Mouse (Mus musculus): ENCODE results near the gene Ralgps2.

DNA sequence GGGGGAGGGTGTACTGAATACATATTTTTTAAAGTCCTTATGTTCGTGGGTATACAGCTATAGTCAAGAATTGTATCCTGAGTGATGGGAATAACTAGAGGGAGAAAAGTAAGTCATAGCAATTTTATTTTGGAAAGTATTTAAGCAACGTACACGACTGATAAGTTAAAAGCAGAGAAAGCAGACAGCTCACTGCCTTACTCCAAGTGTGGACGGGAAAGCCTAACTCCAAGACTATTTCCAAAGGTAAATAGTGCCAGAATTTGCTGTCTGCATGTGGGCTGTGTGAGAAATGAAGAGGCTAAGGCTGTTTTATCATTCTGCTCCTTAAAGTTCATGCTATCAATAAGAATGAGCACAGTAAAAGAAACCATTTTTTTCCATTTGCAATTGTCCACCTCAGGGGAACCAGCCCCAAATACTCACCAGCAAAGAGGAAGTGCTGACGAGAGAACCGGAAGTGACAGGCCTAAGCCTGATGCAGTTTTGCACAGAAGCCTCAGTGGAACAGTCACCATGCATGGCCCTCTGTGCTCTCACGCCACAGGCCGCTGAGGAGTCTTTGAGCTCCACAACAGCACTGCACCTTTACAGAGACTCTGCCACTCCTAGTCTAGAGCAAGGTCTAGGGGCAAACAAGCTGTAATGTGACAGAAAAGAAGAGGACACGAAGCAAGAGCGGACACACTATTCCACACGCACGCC is 18.0 kb downstream of the Ralgps2 start:
- TF ChIP-seq CTCF (conservative IDR thresholded peaks at IDR 0.05; ENCODE audit: insufficient read depth, insufficient read length, low read depth, low read length) (no peak), POLR2A (IDR thresholded peaks at IDR 0.05; ENCODE audit: low read depth, low read length) (no peak)
